Mouse (Mus musculus): Measurements from ENCODE around the gene Arl9. TPM values are rescaled to one million over a fixed set of nuclear protein-coding genes. Genes with fewer than 3 reads are reported as not detected.

Arl9 gene
- total and polyA plus RNA-seq, 3 experiments: not detected

- WGBS: 84% methylated on average over 10 of the region's 10 CpGs
- Histone ChIP-seq H3K27me3 (ENCODE audit: control insufficient read depth, insufficient read depth, low read length) (no peaks in the 10 kb centered on the region), H3K4me1 (ENCODE audit: control insufficient read depth, insufficient read depth, low read length) (no peaks in the 10 kb centered on the region), H3K79me2 (replicated peaks; ENCODE audit: control insufficient read depth, insufficient read depth, low read length) (no peaks in the 10 kb centered on the region), H3K27ac (no peak overlapping the region), H3K4me3 (no peak overlapping the region), H3K9ac (ENCODE audit: low read depth, low read length) (no peak overlapping the region), H3K36me3 (ENCODE audit: control insufficient read depth, insufficient read depth, low read length) (no peaks in the 10 kb centered on the region)
- intact Hi-C loops (cut with DNase I): no loop called here
- TF ChIP-seq EP300 (IDR thresholded peaks at IDR 0.05; ENCODE audit: insufficient read depth, low read depth, low read length) (no peak), CTCF (IDR thresholded peaks at IDR 0.05) (no peak), POLR2A (IDR thresholded peaks at IDR 0.05; ENCODE audit: insufficient read depth, low read depth, low read length) (no peak)
- no peak for DNase-seq
Observed at GRCm38 (mm10) chr5:77038451-77038850, 34.6 kb downstream of the Arl9 start.

GRCm38 (mm10) chr5:77039391-77039790, 35.5 kb downstream of the Arl9 start:
- Histone ChIP-seq H3K27me3 (ENCODE audit: control insufficient read depth, insufficient read depth, low read length) (no peaks in the 10 kb centered on the region), H3K4me1 (ENCODE audit: control insufficient read depth, insufficient read depth, low read length) (no peaks in the 10 kb centered on the region), H3K79me2 (replicated peaks; ENCODE audit: control insufficient read depth, insufficient read depth, low read length) (no peaks in the 10 kb centered on the region), H3K4me3 (no peak overlapping the region), H3K36me3 (ENCODE audit: control insufficient read depth, insufficient read depth, low read length) (no peaks in the 10 kb centered on the region), H3K27ac (no peak overlapping the region), H3K9ac (ENCODE audit: low read depth, low read length) (no peak overlapping the region)
- no peak for TF ChIP-seq POLR2A (IDR thresholded peaks at IDR 0.05; ENCODE audit: insufficient read depth, low read depth, low read length)
- DNase-seq: no peak
- intact Hi-C loops (cut with DNase I): no loop called here

GRCm38 (mm10) chr5:77044362-77044761, 40.5 kb downstream of the Arl9 start:
- Histone ChIP-seq H3K27me3 (ENCODE audit: control insufficient read depth, insufficient read depth, low read length) (no peaks in the 10 kb centered on the region), H3K4me3 (no peak overlapping the region), H3K79me2 (replicated peaks; ENCODE audit: control insufficient read depth, insufficient read depth, low read length) (no peaks in the 10 kb centered on the region), H3K36me3 (ENCODE audit: control insufficient read depth, insufficient read depth, low read length) (no peaks in the 10 kb centered on the region), H3K9ac (ENCODE audit: low read depth, low read length) (no peak overlapping the region), H3K27ac (no peak overlapping the region), H3K4me1 (ENCODE audit: control insufficient read depth, insufficient read depth, low read length) (no peaks in the 10 kb centered on the region; the same call in 1 of the 2 replicates)
- intact Hi-C loops (cut with DNase I): no loop called here
- 54% methylated on average over 5 of the region's 5 CpGs for WGBS
- TF ChIP-seq POLR2A (IDR thresholded peaks at IDR 0.05; ENCODE audit: insufficient read depth, low read depth, low read length) (no peak), CTCF (IDR thresholded peaks at IDR 0.05) (no peak), EP300 (IDR thresholded peaks at IDR 0.05; ENCODE audit: insufficient read depth, low read depth, low read length) (no peak)
- no peak for DNase-seq

- Histone ChIP-seq H3K27me3 (ENCODE audit: control insufficient read depth, insufficient read depth, low read length) (no peaks in the 10 kb centered on the region), H3K4me1 (ENCODE audit: control insufficient read depth, insufficient read depth, low read length) (no peaks in the 10 kb centered on the region), H3K4me3 (no peak overlapping the region), H3K79me2 (replicated peaks; ENCODE audit: control insufficient read depth, insufficient read depth, low read length) (no peaks in the 10 kb centered on the region), H3K27ac (no peak overlapping the region), H3K36me3 (ENCODE audit: control insufficient read depth, insufficient read depth, low read length) (no peaks in the 10 kb centered on the region), H3K9ac (ENCODE audit: low read depth, low read length) (no peak overlapping the region)
- TF ChIP-seq EP300 (IDR thresholded peaks at IDR 0.05; ENCODE audit: insufficient read depth, low read depth, low read length) (no peak), POLR2A (IDR thresholded peaks at IDR 0.05; ENCODE audit: insufficient read depth, low read depth, low read length) (no peak)
- no peak for DNase-seq
- intact Hi-C loops (cut with DNase I): no loop called here
- WGBS: 73% methylated on average over 5 of the region's 5 CpGs
Observed at GRCm38 (mm10) chr5:77052616-77053015, 48.8 kb downstream of the Arl9 start.

- intact Hi-C loops (cut with DNase I): no loop called here
- no peak overlapping the region for H3K4me3 ChIP-seq
- TF ChIP-seq POLR2A (IDR thresholded peaks at IDR 0.05; ENCODE audit: insufficient read depth, low read depth, low read length): no peak
- no peak for TF ChIP-seq CTCF (IDR thresholded peaks at IDR 0.05)
- TF ChIP-seq EP300 (IDR thresholded peaks at IDR 0.05; ENCODE audit: insufficient read depth, low read depth, low read length): no peak
- H3K27me3 ChIP-seq (ENCODE audit: control insufficient read depth, insufficient read depth, low read length): no peaks in the 10 kb centered on the region
- no peaks in the 10 kb centered on the region for H3K79me2 ChIP-seq (replicated peaks; ENCODE audit: control insufficient read depth, insufficient read depth, low read length)
- no peak overlapping the region for H3K27ac ChIP-seq
- no peaks in the 10 kb centered on the region for H3K4me1 ChIP-seq (ENCODE audit: control insufficient read depth, insufficient read depth, low read length)
- WGBS: 90% methylated on average over 12 of the region's 12 CpGs
- no peak overlapping the region for H3K9ac ChIP-seq (ENCODE audit: low read depth, low read length)
- H3K36me3 ChIP-seq (ENCODE audit: control insufficient read depth, insufficient read depth, low read length): no peaks in the 10 kb centered on the region
- no peak for DNase-seq
Observed at GRCm38 (mm10) chr5:77056881-77057440, 53.1 kb downstream of the Arl9 start.

Other genes with a start within 250 kb of the Arl9 start
- gene Aasdh, start 98.5 kb upstream of the Arl9 start, total RNA-seq (2021): 10 to 100 TPM; 12.7 to 16.2 TPM
- gene Aasdh, start 98.5 kb upstream of the Arl9 start, polyA plus RNA-seq (2012; rRNA removed): 19.9 and 31.8 TPM in 2 replicates
- 100 to 1,000 TPM; 140 to 158 TPM for gene Paics, start 52.7 kb upstream of the Arl9 start, total RNA-seq (2021)
- gene Paics, start 52.7 kb upstream of the Arl9 start, polyA plus RNA-seq (2012; rRNA removed): 78.3 and 124 TPM in 2 replicates
- 10 to 100 TPM; 13.3 to 17.6 TPM for gene Ppat, start 52.5 kb upstream of the Arl9 start, total RNA-seq (2021)
- gene Ppat, start 52.5 kb upstream of the Arl9 start, polyA plus RNA-seq (2012; rRNA removed): 5.5 and 9.9 TPM in 2 replicates
- gene Srp72, start 29.4 kb upstream of the Arl9 start, total RNA-seq (2021): 10 to 100 TPM; 51.5 to 56.2 TPM
- 16.3 and 37.5 TPM in 2 replicates for gene Srp72, start 29.4 kb upstream of the Arl9 start, polyA plus RNA-seq (2012; rRNA removed)
- not detected for gene Thegl, start 12.0 kb downstream of the Arl9 start, total RNA-seq (2021)
- 0.25 TPM in 1 of 2 replicates, not detected in the other for gene Thegl, start 12.0 kb downstream of the Arl9 start, polyA plus RNA-seq (2012; rRNA removed)
- gene Hopx, start 111.1 kb downstream of the Arl9 start, total RNA-seq (2021): 100 to 1,000 TPM; 367 to 385 TPM
- 284 and 285 TPM in 2 replicates for gene Hopx, start 111.1 kb downstream of the Arl9 start, polyA plus RNA-seq (2012; rRNA removed)
- gene Spink2, start 207.4 kb downstream of the Arl9 start, total RNA-seq (2021): not detected
- 1.3 and 2.2 TPM in 2 replicates for gene Spink2, start 207.4 kb downstream of the Arl9 start, polyA plus RNA-seq (2012; rRNA removed)

Measured in heart, adult 2 months (tissue).